Mouse (Mus musculus) NIH3T3 (cell line): ENCODE measurements around the gene Slc25a10.

ENCODE experiments used
- DNase-seq: peaks from one replicate; pipeline ENCODE4 v3.0.0-alpha.2; 2012; ENCODE audit warnings: low read depth

Gene Slc25a10

DNA sequence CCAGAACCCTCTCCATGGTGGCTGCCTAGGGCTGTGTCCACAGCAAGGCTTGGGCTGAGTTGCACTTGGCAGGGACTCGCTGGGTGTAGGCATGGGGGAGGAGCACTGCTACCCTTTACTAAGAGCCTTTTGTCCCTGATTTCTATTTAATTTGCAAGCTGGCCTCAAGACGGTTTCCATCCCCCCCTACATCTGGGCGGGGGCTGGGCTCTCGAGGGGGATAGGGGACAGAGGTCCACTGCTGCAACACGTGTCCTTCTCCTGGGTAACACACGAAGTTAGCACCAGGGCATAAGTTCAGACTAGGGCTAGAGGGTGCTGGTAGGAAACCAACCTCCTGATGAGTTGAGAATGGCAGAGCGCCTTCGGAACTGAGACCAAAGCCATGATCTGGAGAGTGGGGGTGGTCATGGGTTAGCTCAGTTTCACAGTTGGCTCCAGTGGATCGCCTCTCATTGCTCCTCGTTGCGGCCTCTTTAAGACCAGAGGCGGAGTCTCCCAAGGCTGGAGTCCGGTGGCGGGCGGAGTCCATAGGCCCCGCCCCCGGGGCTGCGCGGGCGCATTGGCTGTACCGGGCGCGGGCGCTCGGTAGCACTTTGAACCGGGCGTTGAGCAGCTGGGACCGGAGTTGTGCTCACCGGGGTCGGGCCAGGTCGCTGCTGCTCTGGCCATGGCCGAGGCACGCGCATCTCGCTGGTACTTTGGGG is at the start of gene Slc25a10:
Gene Slc25a10, plus strand, starts transcription at position 524 of the 707 bp plus-strand sequence.
- DNase-seq = peak; percentile 94

DNA sequence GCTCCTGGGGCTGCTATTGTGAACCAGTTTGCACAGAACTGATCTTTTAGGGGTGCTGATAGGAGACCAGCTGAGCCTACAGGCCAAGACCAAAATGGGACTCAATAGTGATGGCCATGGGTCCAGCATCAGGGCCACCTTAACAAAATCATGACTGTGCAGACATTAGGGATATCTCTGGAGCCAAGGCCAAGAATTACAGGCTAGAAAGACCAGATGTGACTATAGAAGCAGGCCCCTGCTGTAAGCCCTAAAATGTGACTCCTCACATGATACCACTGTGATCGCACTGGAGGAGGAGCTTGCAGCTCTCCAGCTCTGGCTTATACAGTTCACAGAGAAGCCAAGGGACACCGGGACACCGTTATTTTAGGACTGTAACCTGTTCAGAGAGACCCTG is 49.3 kb upstream of the Slc25a10 start, which contains the start of gene Tspan10:
Gene Tspan10, plus strand, starts transcription at position 301 of the 400 bp plus-strand sequence.
- DNase-seq = no peak

DNA sequence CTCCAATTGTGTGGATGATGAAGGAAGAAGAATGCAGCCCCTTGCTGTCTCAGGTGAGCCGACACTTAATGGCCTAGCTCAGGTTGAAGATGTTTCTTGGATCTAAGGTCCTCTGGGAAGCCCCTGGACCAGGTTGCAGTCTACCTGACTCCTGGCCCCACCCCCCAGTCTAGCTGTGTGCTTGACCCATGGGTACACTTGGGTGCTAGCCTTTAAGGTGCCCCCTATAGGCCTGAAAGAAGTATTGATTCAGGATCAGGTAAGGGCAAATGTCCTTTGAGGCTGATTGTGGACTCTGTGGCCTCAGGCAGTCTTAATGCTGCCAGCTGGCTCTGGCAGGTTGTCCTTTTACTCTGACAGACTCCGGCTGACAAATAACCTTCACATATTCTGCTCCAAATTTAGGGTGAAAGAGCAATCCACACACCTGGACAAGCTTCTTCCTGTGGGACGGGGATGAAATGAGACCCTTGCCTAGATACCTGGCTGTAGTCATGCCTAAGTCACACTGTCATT is 48.8 kb upstream of the Slc25a10 start:
- no peak for DNase-seq

DNA sequence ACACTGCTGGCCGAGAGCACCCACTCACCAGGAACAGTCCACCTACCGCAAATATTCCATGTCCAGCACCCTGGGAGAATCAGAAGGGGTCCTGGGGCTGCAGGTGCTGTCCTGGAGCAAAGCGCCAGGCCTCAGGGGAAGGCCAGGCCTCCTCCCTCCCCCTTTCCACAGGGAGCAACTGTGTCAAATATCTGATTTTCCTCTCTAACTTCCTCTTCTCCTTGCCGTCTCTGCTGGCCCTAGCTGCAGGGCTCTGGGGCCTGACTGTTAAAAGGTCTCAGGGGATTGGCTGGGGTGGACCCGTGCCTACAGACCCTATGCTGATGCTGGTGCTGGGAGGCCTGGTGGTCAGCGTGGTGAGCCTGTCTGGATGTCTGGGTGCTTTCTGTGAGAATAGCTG is 47.5 kb upstream of the Slc25a10 start:
- DNase-seq = no peak

DNA sequence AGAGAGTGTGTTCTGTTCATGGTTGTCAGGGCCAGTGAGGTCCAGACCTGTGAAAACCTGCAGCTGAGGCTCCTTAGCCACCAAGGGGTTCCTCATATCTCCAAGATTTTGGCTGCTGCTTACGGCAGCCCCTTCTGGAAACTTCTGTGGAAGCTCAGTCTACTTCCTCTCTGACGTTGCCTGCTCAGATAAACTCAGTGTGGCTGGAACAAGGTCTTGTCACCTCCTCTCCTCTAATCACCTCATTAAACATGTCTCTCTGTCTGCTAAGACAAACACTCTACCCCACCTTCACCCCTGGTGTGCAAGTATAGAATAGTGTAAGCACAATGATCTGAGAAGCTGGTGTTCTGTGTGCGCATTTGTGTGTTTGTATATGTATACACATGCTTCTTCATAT is 46.2 kb upstream of the Slc25a10 start:
- no peak for DNase-seq

DNA sequence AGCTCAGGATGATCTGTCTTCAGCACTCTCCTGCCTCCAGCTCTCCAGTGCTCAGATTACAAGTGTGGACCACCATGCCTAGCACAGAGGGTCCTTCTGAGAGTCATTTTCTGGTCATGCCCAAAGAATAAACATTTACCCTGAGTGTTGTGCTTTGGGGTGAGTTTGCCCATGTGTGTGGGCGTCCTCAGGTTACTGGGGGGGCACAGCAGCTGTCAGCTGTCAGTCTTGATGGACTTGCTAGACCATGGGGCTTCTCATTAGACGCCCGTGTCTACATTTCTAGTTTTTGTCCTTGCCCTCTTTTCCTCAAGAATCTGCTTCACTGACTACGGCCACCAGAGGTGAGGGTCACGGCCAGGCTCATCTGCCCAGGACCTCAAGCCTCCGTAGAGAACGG is 44.5 kb upstream of the Slc25a10 start:
- no peak for DNase-seq

DNA sequence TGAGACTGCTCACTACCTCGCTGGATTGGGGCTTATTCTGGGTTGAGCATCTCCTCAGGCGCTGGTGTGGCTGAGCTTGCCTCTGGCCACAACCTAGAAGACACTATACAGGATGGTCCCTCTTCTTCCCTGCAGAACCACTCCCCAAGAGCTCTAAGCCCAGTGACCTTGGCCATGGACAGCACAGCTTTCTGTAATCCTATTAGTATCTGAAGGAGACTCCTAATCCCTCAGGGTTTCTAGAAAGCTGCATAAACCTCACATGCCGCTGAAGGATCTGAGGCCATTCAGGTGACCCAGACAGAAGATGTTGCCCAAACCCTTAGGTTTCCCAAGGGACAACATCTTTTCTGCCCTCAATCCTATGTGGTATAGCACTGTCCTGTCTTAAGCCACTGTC is 39.4 kb upstream of the Slc25a10 start:
- no peak for DNase-seq

- DNase-seq = no peak
Observed at GRCm38 (mm10) chr11:120453306-120453705, 38.3 kb upstream of the Slc25a10 start, which contains the start of gene Pde6g. TSS of gene Pde6g (minus strand) at chr11:120453500.

DNA sequence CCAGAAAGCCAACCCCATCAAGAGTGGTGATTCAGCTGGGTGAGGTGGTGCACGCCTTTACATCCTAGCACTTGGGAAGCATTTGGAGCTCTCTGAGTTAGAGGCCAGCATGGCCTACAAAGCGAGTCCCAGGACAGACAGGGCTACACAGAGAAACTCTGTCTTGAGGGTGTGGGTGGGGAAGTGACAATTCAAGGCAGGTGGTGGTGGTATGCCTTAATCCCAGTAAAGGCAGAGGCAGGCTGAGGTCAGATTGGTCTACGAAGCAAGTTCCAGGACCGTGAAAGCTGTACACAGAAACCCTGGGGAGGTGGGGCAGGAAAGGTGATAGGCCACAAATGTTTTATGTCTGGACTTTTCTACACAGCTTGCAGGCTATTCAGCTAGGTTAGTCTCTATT is 36.7 kb upstream of the Slc25a10 start:
- DNase-seq = no peak

DNA sequence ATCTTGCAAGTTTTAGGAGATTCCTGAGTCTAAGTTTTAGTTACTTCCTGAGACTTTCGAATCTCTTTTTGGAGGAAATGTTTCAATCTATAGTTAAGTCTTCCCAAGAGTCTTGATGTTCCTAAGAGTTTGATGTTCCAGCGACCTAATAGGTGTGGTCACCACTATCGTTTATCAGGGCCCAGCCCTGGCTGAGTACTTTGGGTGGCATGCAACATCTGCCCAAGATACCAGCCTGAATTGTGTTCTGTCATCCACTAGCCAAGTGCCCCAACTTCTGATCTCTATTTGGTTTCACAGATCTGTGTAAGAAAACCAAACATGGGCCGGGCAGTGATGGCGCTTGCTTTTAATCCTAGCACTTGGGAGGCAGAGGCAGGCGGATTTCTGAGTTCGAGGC is 36.2 kb upstream of the Slc25a10 start:
- no peak for DNase-seq

DNA sequence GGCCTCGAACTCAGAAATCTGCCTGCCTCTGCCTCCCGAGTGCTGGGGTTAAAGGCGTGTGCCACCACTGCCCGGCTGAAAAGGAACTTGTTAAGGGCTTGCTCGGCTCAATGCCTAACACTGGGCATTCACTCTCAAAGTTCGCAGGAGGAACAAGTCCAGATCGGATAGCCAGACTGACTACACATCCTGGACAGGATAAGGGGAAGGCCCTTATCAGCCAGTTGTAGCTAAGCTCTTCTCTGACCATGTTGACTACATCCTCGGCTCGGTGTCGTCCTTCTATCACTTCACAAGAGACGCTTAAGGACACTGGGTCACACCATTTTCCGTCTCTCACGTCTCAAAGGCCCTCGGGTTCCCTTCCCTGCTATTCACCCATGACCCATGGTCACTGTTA is 34.3 kb upstream of the Slc25a10 start:
- no peak for DNase-seq

DNA sequence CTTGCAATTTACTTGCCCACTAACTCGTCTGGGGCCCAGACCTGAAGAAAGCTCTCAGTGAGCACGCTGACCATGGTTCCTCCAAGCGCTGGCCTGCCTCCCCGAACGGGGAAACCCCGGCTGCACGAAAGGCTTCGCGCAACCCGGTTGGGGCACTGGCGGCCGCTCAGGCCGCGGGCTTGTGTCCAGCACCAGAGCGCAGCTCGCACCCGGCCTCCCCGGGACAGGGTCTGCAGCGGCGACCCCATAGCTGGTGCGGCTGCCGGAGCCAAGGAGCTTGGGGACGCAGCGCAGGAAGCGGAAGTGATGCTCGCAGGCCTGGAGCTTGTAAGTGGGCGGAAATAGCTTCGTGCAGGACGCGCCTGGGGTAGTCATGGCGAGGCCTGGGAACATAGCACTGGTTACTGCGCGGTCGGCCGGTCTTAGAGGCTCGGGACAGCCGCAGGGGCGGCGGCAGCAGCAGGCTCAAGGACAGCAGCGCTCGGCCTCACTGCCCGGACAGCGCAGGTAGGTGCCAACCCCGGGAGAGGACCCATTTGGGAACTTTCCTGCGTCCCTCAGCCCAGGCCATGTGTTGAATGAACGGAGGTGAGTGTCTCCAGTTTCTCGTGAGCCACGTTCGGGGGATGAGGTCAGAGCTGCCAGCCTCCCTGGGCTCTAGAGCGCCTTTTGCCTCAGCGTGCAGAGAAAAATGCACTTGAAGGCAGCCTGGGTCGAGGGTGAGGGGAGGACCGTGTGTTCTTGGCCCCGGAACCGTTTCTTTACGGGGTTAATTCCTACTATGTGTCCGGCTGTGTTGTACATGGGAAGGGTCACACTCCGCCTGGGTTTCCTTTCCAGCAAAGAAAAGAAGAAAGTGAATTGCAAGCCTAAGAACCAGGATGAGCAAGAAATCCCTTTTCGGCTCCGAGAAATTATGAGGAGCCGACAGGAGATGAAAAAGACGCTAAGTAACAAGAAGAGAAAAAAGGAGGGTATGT is 33.6 kb upstream of the Slc25a10 start, which contains the start of the genes Oxld1 and Ccdc137:
Gene Oxld1, minus strand, starts transcription at position 297 of the 980 bp plus-strand sequence.
Gene Ccdc137, plus strand, starts transcription at position 344 of the 980 bp plus-strand sequence.
- DNase-seq = peak; percentile 86

GRCm38 (mm10) chr11:120458847-120459597 is 32.6 kb upstream of the Slc25a10 start:
- peak; percentile 66 for DNase-seq

DNA sequence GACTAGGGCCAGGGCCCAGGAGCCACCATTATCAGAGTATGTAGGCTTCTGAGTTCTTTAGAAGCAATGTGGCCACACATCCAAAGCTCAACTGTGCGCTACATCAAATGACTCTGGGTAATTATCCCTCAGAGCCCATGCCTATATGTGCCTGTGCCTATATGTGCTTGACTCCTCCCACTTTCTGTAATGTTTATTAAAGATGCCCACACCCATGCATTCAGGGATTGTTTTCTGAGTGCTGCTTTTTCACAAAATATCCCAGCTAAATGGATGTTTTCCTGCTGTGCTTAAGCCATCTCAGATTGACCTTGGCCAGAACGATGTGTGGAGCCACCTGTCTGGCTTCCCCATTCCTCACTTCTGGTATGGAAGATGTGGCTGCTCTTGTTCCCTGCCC is 28.1 kb upstream of the Slc25a10 start:
- no peak for DNase-seq

- no peak for DNase-seq
Observed at GRCm38 (mm10) chr11:120464365-120464764, 27.3 kb upstream of the Slc25a10 start.

DNA sequence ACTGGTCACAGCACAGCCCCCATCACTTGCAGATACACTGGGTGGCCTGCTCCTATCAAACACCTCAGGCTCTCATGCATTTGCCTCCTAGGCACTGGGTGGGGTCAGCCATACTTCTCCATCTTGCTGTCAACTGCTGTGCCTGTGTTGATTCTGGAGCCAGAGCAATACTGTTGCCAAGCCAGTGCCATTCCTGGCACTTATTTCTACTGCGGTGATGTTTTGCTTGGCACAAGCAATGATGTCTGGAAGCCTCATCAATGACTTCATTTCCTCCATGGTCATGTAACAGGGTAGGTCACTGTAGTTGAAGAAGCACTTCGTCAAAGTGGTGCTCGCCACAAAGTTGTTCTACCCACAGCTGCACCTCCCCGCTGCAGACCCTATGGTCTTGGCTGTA is 26.1 kb upstream of the Slc25a10 start:
- DNase-seq = peak; percentile 25

DNA sequence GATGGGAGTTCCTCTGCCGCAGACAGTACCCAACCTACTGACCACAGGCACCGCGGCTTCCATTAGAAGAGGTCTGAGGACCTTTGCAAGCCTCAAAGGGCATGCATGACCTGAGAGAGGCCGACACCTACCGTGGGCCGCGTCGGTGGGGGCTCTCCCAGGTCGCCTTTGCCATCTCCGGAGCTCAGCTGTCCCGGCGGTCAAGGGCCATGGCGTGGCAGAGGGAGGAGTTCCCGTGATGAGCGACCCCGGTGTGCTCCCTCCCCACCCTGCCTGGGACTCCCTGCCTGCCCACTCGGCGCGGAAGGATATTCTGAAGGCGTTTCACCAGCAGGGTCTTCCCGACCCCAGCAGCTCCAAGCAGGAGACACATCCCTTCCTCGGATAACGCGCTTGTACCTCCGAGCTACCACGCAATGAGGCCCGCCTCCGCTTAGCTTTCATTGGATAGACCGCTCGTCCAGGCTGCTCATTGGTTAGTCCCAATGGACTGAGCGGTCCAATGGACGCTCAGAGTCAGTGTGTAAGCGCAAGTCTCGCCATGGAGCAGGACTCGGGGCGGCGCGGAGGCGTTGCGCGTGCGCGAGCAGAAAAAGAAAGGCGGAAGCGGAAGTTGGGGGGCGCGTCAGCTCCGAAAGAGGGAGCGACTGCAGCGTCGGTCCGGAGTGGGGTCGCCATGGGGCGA is 24.4 kb upstream of the Slc25a10 start, which contains the start of gene Arl16:
Gene Arl16, minus strand, starts transcription at position 557 of the 685 bp plus-strand sequence.
- peak; percentile 98 for DNase-seq

- DNase-seq = no peak
Observed at GRCm38 (mm10) chr11:120467736-120468092, 23.9 kb upstream of the Slc25a10 start.

- DNase-seq = no peak
Observed at GRCm38 (mm10) chr11:120472052-120472451, 19.6 kb upstream of the Slc25a10 start.

DNA sequence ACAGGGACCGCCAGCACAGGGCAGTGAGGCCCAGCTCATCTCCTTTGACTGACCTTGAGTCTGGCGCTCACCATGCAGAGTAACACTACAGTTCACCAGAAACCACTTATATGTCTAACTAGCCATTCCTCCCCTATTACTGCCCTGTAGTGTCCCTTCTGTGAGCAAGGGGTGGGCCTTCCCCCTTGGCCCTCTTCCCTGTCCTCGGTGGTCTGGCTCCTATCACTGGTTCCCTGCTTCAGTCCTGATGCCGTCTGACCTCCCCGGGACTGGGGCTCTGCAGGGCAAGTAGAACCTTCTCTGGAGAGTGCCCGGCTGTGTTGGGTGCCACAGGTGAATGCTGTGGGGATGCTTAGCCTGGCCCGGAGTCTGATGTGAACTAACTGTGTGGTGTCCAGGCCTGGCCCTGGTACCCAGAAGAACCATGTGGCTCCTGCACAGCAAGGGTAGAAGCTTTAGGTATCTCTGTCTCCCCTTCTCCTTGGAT is 8.1 kb upstream of the Slc25a10 start:
- no peak for DNase-seq
